Mouse (Mus musculus) embryonic facial prominence, embryonic 14.5 days (tissue): ENCODE results near the gene Ermard. TPM values are rescaled to one million over a fixed set of nuclear protein-coding genes. Genes with fewer than 3 reads are reported as not detected.

Source experiments
- polyA plus RNA-seq: library from polyadenylated mRNA; unstranded; fragments of >200 nt; fragmentation: Nextera tagmentation; extraction: Ambion mirVana; gene quantifications from 2 replicates; pipeline ENCODE4 v1.2.1, GENCODE M21; 2014

Ermard gene
- polyA plus RNA-seq, 1 experiment from 2014 or later, result 49.7 TPM

Other genes starting within 250 kb of the Ermard start
- 6.6 and 8.3 TPM in 2 replicates for gene Wdr27, start 98.0 kb upstream of the Ermard start, polyA plus RNA-seq
- gene 1600012H06Rik, start 98.0 kb upstream of the Ermard start, polyA plus RNA-seq, result 45.0 and 45.9 TPM in 2 replicates
- 50.5 and 52.0 TPM in 2 replicates for gene Phf10, start 79.9 kb upstream of the Ermard start, polyA plus RNA-seq
- gene 9030025P20Rik, start 62.7 kb upstream of the Ermard start, polyA plus RNA-seq, result 5.3 and 6.0 TPM in 2 replicates
- gene Gm3417, start 62.4 kb upstream of the Ermard start, polyA plus RNA-seq, result 1.2 and 3.7 TPM in 2 replicates
- 2.7 and 4.4 TPM in 2 replicates for gene Gm3435, start 31.0 kb upstream of the Ermard start, polyA plus RNA-seq
- gene Tcte3, start 280 bp downstream of the Ermard start, polyA plus RNA-seq, result not detected in 2 replicates
- 2.4 and 2.8 TPM in 2 replicates for gene Gm3448, start 329 bp downstream of the Ermard start, polyA plus RNA-seq